Mouse (Mus musculus): ENCODE results near the gene Vnn3.

DNA sequence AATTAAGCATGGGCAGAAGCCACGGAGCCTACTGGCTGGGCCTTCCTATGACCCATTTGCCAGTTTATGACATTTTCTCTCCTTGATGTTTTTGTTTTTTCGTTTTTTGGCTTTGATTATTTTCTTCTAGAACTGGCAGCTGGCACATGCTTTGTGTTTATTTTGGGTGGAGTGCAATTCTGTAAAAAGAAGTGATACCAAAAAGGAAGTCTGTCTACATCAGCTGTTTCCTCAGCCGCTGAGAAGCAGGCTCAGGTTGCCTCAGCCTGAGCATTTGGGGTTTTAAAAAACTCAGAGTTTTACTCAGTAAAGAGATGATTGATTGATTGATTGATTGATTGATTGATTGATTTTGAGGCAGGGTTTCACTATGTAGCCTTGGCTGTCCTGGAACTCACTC, 48.4 kb upstream of the Vnn3 start:
- TF ChIP-seq ZC3H11A (IDR thresholded peaks at IDR 0.05; ENCODE audit: borderline replicate concordance, low read depth, low read length) (no peak), CHD2 (IDR thresholded peaks at IDR 0.05; ENCODE audit: low read depth, low read length) (no peak), HCFC1 (IDR thresholded peaks at IDR 0.05; ENCODE audit: borderline replicate concordance, insufficient read depth, low read length) (no peak), ZNF384 (IDR thresholded peaks at IDR 0.05; ENCODE audit: low read depth, low read length) (no peak), MAFK (IDR thresholded peaks at IDR 0.05; ENCODE audit: insufficient read depth, low read depth, low read length) (no peak)

Measured in ES-E14 (cell line).